Comparison of ENCODE assay signal across 8 mouse cellular contexts in the genomic region with DNA sequence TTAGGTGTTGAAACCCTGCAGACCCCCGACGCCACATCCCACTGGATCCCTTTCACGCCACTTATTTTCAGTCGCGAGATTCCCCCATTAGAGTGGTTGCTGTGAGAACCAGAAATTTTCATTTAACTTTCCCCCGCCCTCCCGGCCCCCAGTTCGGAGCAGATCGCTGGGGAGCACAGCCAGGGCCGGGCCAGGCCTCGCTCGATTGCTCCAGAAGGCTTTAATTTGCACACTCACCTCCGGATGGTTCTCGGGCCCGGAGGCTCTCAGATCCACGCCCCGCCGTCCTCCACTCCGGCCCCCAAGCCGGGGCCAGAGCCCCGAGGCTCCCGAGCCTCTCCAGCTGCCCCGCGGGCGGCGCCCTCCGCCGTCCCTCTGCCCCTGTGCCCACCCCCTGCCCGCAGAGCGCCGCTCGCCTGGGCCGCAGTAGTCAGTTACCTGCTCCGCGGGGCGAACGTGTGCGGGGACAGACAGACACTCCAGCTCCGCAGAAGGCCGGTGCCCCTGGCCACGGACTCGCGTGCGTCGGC.
DNase-seq lines count a peak whose midpoint lies in the region; ATAC-seq and TF ChIP-seq lines count a peak whose summit lies in the region.

No protein-coding gene starts in this region.

- TF ChIP-seq CTCF in gastrocnemius, adult 2 months (IDR thresholded peaks at IDR 0.05) = no peak
- TF ChIP-seq CTCF in liver, embryonic 14.5 days (IDR thresholded peaks at IDR 0.05; ENCODE audit: low read depth) = no peak
- TF ChIP-seq CTCF in stomach, postnatal 0 days (IDR thresholded peaks at IDR 0.05; ENCODE audit: low read depth) = no peak

- H3K9ac ChIP-seq in hindbrain, embryonic 15.5 days = no peak overlapping the region
- no peak overlapping the region for H3K9ac ChIP-seq in liver, embryonic 14.5 days (replicated peaks)
- no peak overlapping the region for H3K9ac ChIP-seq in stomach, postnatal 0 days (ENCODE audit: low read length)

- H3K4me2 ChIP-seq in hindbrain, embryonic 15.5 days = peak overlapping the region; percentile 97
- H3K4me2 ChIP-seq in liver, embryonic 14.5 days (ENCODE audit: low read depth) = peak overlapping the region; percentile 55; the same call in 1 of the 2 replicates
- H3K4me2 ChIP-seq in stomach, postnatal 0 days (replicated peaks; ENCODE audit: low read depth) = peak overlapping the region; percentile 98

- no peaks in the 10 kb centered on the region for H3K36me3 ChIP-seq in hindbrain, embryonic 15.5 days
- no peaks in the 10 kb centered on the region for H3K36me3 ChIP-seq in liver, embryonic 14.5 days (replicated peaks; ENCODE audit: control insufficient read depth, insufficient read depth, low read depth)
- H3K36me3 ChIP-seq in stomach, postnatal 0 days (ENCODE audit: control insufficient read depth, insufficient read depth, low read length) = no peaks in the 10 kb centered on the region

- peaks cover 55% of the 10 kb centered on the region for H3K27me3 ChIP-seq in hindbrain, embryonic 15.5 days
- peaks cover 38% of the 10 kb centered on the region for H3K27me3 ChIP-seq in liver, embryonic 14.5 days (ENCODE audit: control insufficient read depth, insufficient read depth, low read length)
- H3K27me3 ChIP-seq in stomach, postnatal 0 days (ENCODE audit: control insufficient read depth, insufficient read depth, low read length) = peaks cover 6% of the 10 kb centered on the region; the same call in 1 of the 2 replicates

- peaks cover 34% of the 10 kb centered on the region for H3K4me1 ChIP-seq in hindbrain, embryonic 15.5 days (replicated peaks)
- H3K4me1 ChIP-seq in liver, embryonic 14.5 days (replicated peaks; ENCODE audit: control insufficient read depth in 2 of 2, insufficient read depth in 2 of 2, low read length in 1 of 2) = no peaks in the 10 kb centered on the region
- H3K4me1 ChIP-seq in stomach, postnatal 0 days (replicated peaks; ENCODE audit: control insufficient read depth, insufficient read depth) = no peaks in the 10 kb centered on the region

- peak overlapping the region; percentile 73 for H3K4me3 ChIP-seq in gastrocnemius, adult 2 months
- peak overlapping the region; percentile 51 for H3K4me3 ChIP-seq in hindbrain, embryonic 15.5 days
- H3K4me3 ChIP-seq in liver, embryonic 14.5 days (ENCODE audit: insufficient read depth in 1 of 2, low read depth in 2 of 2, low read length in 2 of 2) = no peak overlapping the region
- peak overlapping the region; percentile 64 for H3K4me3 ChIP-seq in stomach, postnatal 0 days (ENCODE audit: low read depth, low read length)

- intact Hi-C loops in gastrocnemius, adult 2 months (cut with DNase I) = no loop called here
- intact Hi-C loops in gastrocnemius, postnatal 36 days (cut with DNase I) = no loop called here

- H3K27ac ChIP-seq in gastrocnemius, adult 2 months = no peak overlapping the region
- no peak overlapping the region for H3K27ac ChIP-seq in hindbrain, embryonic 15.5 days (replicated peaks)
- no peak overlapping the region for H3K27ac ChIP-seq in liver, embryonic 14.5 days
- H3K27ac ChIP-seq in stomach, postnatal 0 days (replicated peaks) = no peak overlapping the region

- TF ChIP-seq EP300 in liver, embryonic 14.5 days (IDR thresholded peaks at IDR 0.05; ENCODE audit: low read depth) = no peak
- TF ChIP-seq EP300 in stomach, postnatal 0 days (optimal IDR thresholded peaks at IDR 0.05) = no peak

- H3K9me3 ChIP-seq in hindbrain, embryonic 15.5 days = no peaks in the 10 kb centered on the region
- no peaks in the 10 kb centered on the region for H3K9me3 ChIP-seq in liver, embryonic 14.5 days (ENCODE audit: control insufficient read depth, low read length)
- no peaks in the 10 kb centered on the region for H3K9me3 ChIP-seq in stomach, postnatal 0 days (ENCODE audit: control insufficient read depth, low read length)

- no peak for DNase-seq in gastrocnemius, adult 2 months
- DNase-seq in gastrocnemius, postnatal 36 days = no peak
- DNase-seq in cerebellum, adult 9-11 months = peak; percentile 8
- no peak for DNase-seq in liver, embryonic 14.5 days (ENCODE audit: low read depth in 3 of 3, low spot score in 3 of 3)
- peak; percentile 21 for DNase-seq in stomach, postnatal 0 days (ENCODE audit: low spot score)
- no peak for DNase-seq in ovary, postnatal 10 days (ENCODE audit: low spot score)

- 3% methylated on average over 43 of the region's 45 CpGs for WGBS in hindbrain, embryonic 15.5 days
- 4% methylated on average over 45 of the region's 45 CpGs for WGBS in liver, embryonic 14.5 days (ENCODE audit: insufficient replicate concordance)
- WGBS in stomach, postnatal 0 days = 3% methylated on average over 34 of the region's 45 CpGs

- ATAC-seq in hindbrain, embryonic 15.5 days (ENCODE audit: low FRiP score, low read depth) = 0 out of 2 replicates have a peak, but pooled peaks have one; percentile 27
- no peak for ATAC-seq in liver, embryonic 14.5 days (ENCODE audit: insufficient read depth)
- ATAC-seq in stomach, postnatal 0 days (ENCODE audit: low FRiP score, low TSS enrichment) = no peak
- ATAC-seq in monocyte, adult 5-6 weeks (replicated peaks; ENCODE audit: insufficient number of reproducible peaks, low FRiP score, low TSS enrichment, poor library complexity, severe bottlenecking) = no peak

Comparison
In these comparisons a context has a peak if more than half of its experiments do, and no peak if none do; other contexts are left out.
1. DNase-seq: peak in cerebellum, adult 9-11 months (single experiment) and stomach, postnatal 0 days (single experiment); none in gastrocnemius, adult 2 months (single experiment), gastrocnemius, postnatal 36 days (0 of 2), liver, embryonic 14.5 days (0 of 3) and ovary, postnatal 10 days (single experiment).
2. H3K4me3 ChIP-seq: peak in gastrocnemius, adult 2 months (single experiment), hindbrain, embryonic 15.5 days (single experiment) and stomach, postnatal 0 days (single experiment); none in liver, embryonic 14.5 days (0 of 2).
3. Peak in every context shown above with its lines, with median percentiles within 50 percentile points of each other: H3K4me2 ChIP-seq.